Mouse (Mus musculus): Measurements from ENCODE around the gene Gm49336.

Gm49336 gene

GRCm38 (mm10) chr14:60251281-60252003, at the start of gene Gm49336, which contains the start of gene Nupl1:
Gene Gm49336 (minus strand): TSS chr14:60251507.
Gene Nupl1 (minus strand): TSS chr14:60251431.
- DNase-seq: peak; percentile 98

GRCm38 (mm10) chr14:60301024-60301423, 49.7 kb upstream of the Gm49336 start:
- DNase-seq: no peak

- DNase-seq: no peak
Observed at GRCm38 (mm10) chr14:60300224-60300991, 49.1 kb upstream of the Gm49336 start.

GRCm38 (mm10) chr14:60295531-60295930, 44.2 kb upstream of the Gm49336 start:
- DNase-seq: no peak

GRCm38 (mm10) chr14:60290363-60290762, 39.1 kb upstream of the Gm49336 start:
- DNase-seq: no peak

- DNase-seq: no peak
Observed at GRCm38 (mm10) chr14:60286194-60286863, 35.0 kb upstream of the Gm49336 start.

- no peak for DNase-seq
Observed at GRCm38 (mm10) chr14:60275301-60276276, 24.3 kb upstream of the Gm49336 start.

- no peak for DNase-seq
Observed at GRCm38 (mm10) chr14:60273346-60273745, 22.0 kb upstream of the Gm49336 start.

GRCm38 (mm10) chr14:60269333-60269732, 18.0 kb upstream of the Gm49336 start:
- peak; percentile 26 to 37 for DNase-seq

- DNase-seq: peak; percentile 87 to 92
Observed at GRCm38 (mm10) chr14:60264990-60265876, 13.9 kb upstream of the Gm49336 start, which contains the start of gene Mtmr6. Gene Mtmr6 (plus strand): TSS chr14:60265228.

- DNase-seq: no peak
Observed at GRCm38 (mm10) chr14:60262316-60262715, 11.0 kb upstream of the Gm49336 start.

- no peak for DNase-seq
Observed at GRCm38 (mm10) chr14:60257851-60258250, 6.5 kb upstream of the Gm49336 start.

- DNase-seq: no peak
Observed at GRCm38 (mm10) chr14:60257101-60257500, 5.8 kb upstream of the Gm49336 start.

GRCm38 (mm10) chr14:60256356-60256755, 5.0 kb upstream of the Gm49336 start:
- no peak for DNase-seq

GRCm38 (mm10) chr14:60254774-60255173, 3.5 kb upstream of the Gm49336 start:
- no peak for DNase-seq

- no peak for DNase-seq
Observed at GRCm38 (mm10) chr14:60253466-60253865, 2.2 kb upstream of the Gm49336 start.

- no peak for DNase-seq
Observed at GRCm38 (mm10) chr14:60252004-60253000, 995 bp upstream of the Gm49336 start.

- no peak for DNase-seq
Observed at GRCm38 (mm10) chr14:60250879-60251278, 428 bp downstream of the Gm49336 start.

GRCm38 (mm10) chr14:60250366-60250765, 941 bp downstream of the Gm49336 start:
- DNase-seq: no peak

- no peak for DNase-seq
Observed at GRCm38 (mm10) chr14:60238551-60238950, 12.8 kb downstream of the Gm49336 start.

All from thymus, adult 18-20 months (tissue).